Mouse (Mus musculus) retina, adult 2 months (tissue): ENCODE data around the gene Pilrb2.

Source experiments
- DNase-seq: peaks from one replicate; pipeline ENCODE4 v3.0.0-alpha.2; 2012; ENCODE audit warnings: low read depth, low spot score

The Pilrb2 gene

DNA sequence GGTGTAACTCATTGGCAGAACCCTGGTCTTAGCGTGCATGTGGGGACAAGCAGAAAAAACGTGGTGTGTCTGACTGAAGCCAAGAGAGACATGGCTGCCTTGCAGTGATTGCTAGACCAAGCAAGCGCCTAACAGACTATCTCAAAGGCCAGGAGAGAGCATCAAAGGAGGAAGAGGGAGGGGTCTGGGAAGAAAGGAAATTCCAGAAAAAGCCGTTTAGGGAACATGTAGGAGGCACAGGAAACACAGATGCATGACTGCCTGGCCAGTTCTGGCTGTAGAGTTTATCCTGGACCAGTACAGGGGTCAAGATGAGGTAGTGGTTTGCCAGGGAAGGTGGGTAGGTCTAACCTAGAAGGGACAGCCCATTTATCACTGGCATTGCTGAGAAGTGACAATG is 38.1 kb downstream of the Pilrb2 start:
- no peak for DNase-seq

DNA sequence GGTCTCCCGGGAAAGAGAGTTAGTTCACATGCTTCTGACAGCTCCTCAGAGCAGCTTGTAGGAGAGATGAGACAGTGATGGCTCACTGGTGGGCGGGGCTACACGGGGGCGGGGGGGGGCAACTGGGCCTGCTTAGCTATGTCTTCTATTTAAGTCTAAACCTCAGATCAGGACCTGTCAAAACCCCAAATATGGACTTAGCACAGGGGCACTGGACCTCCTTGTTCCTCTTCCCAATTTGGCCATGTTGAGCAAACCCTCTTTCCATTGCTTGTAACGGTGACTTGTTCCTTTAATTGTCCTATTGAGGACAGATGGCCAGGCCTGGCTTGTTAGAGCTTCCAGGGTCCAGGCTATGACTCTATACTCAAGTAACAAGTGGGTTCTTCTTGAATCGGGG is 40.1 kb downstream of the Pilrb2 start:
- no peak for DNase-seq

DNA sequence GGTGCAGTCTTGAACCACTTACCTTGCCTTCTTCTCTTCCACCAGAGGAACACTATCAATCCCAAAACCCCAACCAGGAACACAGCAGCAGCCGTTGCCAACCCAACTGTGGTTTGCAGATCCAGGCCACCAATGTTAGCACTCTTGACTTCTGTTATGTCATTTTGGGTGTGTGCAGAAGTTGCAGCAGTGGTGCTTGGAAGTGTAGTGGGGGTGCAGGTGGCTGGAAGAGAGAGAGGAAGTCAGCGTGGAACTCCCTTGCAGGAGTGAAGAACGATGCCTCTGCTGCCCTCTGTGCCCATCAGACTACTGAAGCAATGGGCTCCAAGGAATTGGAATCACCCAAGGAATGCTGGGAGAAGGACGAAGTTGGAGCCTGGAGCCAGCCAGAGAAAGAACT is 40.5 kb downstream of the Pilrb2 start:
- no peak for DNase-seq

DNA sequence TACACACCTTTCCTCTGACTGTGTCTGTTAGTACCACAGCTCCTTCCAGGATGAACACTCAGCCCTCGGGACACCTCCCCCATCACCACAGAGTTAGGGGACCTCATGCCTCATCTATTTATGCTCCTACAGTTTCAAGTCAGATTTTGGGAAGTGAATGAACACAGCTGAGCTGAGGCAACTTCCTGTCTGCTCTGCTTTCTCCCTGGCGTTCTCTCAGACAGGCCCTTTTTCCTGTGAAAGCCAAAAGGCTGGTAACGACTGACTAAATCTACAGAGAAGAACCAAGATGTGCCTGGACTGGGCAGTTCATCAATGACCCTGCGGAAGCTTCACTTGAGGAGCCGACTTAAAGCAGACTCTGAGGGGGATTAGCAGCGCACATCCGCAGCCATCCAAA is 41.4 kb downstream of the Pilrb2 start:
- DNase-seq, result no peak

DNA sequence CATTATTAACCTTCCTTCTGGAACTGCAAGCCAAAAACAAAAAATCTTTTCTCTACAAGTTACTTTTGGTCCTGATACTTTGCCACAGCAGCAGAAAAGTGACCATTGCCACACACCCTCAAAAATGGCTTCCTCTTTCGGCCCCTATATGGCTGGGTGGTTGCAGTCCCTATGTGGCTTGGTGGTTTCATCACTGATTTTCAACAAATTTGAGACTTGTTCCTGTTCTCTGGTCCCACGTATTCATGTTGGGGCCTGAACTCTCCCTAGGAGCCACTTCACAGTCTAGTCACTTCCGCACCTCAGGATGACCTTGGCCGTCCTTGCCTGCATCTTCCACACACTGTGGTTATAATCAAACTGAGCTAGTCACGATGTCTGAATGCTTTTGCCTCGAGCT is 42.9 kb downstream of the Pilrb2 start:
- DNase-seq, result no peak

DNA sequence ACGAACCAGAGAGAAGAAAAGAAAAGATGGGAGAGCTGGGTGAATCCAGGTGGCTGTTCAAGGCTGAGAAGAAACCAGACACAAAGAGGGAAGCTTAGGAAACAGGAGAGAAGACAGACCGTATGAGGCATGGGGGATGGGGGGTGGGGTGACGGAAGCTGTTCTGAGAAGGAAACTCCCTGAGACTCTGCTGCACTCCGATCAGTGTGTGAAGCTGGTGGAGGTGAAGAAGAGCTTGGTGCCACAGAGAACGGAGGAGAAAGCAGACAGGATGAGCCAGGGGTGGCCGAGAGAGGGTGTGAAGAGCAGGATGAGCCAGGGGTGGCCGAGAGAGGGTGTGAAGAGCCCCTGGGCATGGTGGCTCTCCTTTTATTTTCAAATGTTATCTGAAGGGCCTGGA is 45.2 kb downstream of the Pilrb2 start:
- DNase-seq, result no peak

DNA sequence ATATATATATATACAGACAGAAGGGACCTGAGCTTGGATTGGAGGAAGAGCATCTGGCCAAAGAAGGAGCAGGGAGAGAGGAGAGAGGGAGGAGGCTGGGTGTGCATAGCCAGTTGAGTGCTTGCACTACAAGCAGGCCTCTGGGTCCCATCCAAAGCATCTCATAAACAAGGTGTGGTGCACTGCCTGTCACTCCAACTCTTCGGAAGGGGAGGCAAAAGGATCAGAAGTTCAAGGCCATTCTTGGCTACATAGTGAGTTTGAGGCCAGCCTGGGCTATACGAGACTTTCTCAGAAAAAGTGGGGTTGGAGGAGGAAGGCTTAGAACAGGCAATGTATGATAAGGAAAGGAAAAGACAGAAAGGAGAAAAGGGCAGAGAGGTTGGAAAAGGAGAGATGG is 45.6 kb downstream of the Pilrb2 start:
- no peak for DNase-seq

DNA sequence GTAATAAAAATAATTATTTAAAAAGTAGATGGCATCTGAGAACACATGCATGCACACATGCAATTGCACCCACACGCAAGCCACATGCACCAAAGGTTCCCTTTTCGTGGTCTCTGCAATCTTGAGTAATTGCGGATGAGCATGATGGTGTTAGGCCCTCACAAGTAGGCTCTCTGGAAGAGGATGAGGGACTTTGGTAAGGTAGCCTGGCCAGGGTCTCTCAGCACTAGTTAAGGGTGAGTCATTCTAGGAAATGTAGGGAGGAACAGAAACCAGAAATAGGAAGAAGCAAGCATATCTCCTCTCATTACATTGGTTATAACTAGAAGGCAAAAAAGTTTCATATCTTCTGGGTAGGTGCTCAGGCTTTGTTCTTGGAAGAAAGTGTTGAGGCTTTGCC is 46.6 kb downstream of the Pilrb2 start:
- DNase-seq, result no peak

DNA sequence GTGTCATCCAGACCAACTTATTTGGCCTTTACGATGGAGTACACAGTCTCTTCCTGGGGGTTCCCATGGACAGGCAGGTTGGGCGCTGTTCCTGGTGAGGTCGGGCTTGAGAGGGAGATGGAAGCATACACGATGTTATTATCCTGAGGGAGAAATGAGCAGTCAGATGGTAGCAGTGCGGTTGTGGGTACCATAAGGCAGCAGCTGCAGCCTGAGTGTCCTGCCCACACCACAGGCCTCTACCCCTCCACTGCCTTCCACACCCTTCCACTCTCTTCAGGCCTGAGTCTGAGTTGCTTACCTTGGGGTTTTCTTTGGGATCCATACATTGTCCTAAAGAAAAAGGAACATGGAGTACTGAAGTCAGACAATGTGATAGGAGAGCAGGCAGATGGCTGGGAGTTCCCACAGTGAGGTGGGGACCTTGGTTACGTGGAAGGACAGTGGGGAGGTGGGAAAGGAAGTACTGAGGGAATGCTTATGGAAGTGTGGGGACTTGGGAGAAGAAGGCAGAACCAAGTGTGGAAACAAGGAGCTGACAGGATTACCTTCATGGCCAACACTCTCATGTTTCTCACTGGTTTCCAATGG is 48.1 kb downstream of the Pilrb2 start:
- no peak for DNase-seq

DNA sequence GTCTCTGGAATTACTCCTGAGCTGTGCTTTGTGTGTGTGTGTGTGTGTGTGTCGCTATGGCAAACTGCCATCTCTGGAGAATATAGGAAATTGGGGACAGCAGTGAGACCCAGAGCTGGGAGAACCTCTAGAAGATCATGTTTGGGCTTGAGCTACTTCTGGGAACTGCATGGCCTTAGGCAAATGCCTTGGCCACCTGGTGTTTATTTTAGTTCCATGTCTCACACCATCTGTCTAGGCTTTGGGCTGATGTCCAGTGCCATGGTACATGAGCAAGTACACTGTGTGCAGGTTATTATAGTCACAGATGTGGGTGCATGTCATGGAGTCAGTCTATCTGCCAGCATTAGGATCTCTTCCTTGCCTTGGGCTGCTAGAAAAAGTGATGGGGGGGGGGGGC is 49.0 kb downstream of the Pilrb2 start:
- DNase-seq, result no peak

DNA sequence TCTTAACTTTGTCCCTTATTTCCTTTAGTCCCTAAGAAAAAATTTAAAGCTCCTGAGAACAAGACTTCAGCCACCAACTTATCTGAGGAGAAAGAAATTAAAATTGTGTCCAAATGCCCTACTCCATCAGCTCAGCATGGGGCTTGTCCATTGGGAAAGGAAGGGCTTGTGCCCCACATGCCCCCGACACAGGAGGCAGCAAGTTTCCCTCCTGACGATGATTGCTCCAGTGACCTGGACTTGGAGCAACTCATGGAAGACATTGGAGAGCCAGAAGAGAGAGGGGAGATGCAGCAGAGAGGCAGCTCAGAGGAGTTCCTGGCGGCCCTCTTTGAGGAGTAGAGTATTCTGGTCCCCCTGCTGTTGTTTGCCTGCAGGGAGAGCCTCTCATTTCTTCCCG is 49.5 kb downstream of the Pilrb2 start:
- DNase-seq, result no peak

DNA sequence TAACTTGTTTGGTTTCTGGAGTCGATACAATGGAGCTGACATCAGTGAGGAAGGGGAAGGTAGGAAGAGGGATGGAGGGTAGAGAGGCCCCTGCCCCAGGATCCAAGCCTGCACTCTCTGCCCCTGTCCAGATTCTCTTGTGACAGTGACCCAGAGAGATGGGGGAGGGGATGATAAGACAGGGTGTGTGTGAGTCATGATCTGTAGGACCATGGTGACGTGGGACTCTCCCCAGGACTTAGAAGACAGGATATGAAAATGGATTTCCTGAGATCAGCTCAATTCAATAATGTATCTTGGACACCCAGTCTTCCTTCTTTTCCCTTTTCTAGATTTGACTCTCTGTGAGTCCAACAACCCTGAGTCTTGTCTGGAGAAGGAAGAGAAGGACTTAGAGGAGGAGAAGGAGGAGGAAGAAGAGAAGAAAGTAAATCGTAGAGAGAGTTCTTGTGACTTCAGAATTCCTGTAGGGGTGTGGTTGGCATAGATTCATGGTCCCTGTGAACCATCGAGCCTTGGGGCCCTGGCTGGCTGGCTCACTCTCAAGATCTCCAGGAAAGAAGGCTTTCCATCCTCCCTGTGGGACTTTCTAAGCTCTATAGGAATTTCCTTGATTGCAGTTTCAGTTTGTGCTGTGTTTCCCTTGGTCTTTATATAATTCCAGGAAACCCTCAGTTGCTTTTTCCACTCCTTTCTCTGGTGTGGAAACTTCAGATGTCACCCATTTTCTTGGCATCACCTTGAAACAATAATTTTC is 54.0 kb downstream of the Pilrb2 start:
- DNase-seq, result no peak
